Mouse (Mus musculus) intestine, postnatal 0 days (tissue): ENCODE data around the gene Fcgbp. TPM values are rescaled to one million over a fixed set of nuclear protein-coding genes. Genes with fewer than 3 reads are reported as not detected.

Experiments
- ATAC-seq: fragments of 200-750 bp; cut with Nextera tagmentation; 2 replicates; pipeline ENCODE4 v1.8.0; 2017; ENCODE audit warnings: mild to moderate bottlenecking, moderate TSS enrichment, moderate library complexity
- H3K27ac ChIP-seq: fragments of 300-500 bp; sonication (generic); 2 replicates; pipeline ENCODE4 v1.5.1; 2014; ENCODE audit warnings: mild to moderate bottlenecking, low read depth, low read length, moderate library complexity
- H3K27me3 ChIP-seq: fragments of 300-500 bp; sonication (generic); replicated peaks from 2 replicates; pipeline ENCODE4 v1.6.1; 2014; ENCODE audit warnings: low read length, mixed read lengths; ENCODE audit not compliant: control insufficient read depth, insufficient read depth
- H3K36me3 ChIP-seq: fragments of 300-500 bp; sonication (generic); 2 replicates; pipeline ENCODE4 v1.6.1; 2014; ENCODE audit warnings: mild to moderate bottlenecking, moderate library complexity; ENCODE audit not compliant: control insufficient read depth, insufficient read depth
- H3K4me1 ChIP-seq: fragments of 300-500 bp; sonication (generic); replicated peaks from 2 replicates; pipeline ENCODE4 v1.6.1; 2014; ENCODE audit warnings: antibody characterized with exemption, low read length, mixed read lengths; ENCODE audit not compliant: control insufficient read depth, insufficient read depth
- H3K4me2 ChIP-seq: fragments of 300-500 bp; sonication (generic); replicated peaks from 2 replicates; pipeline ENCODE4 v1.6.1; 2014; ENCODE audit warnings: low read depth, mild to moderate bottlenecking, moderate library complexity
- H3K4me3 ChIP-seq: fragments of 300-500 bp; sonication (generic); 2 replicates; pipeline ENCODE4 v1.5.1; 2014; ENCODE audit warnings: low read depth, low read length
- H3K9ac ChIP-seq: fragments of 300-500 bp; sonication (generic); 2 replicates; pipeline ENCODE4 v1.6.1; 2014; ENCODE audit warnings: mild to moderate bottlenecking, low read depth, low read length
- H3K9me3 ChIP-seq: fragments of 300-500 bp; sonication (generic); 2 replicates; pipeline ENCODE4 v1.6.1; 2016; ENCODE audit warnings: mixed run types; ENCODE audit not compliant: control insufficient read depth
- CTCF ChIP-seq: sonication (generic); IDR thresholded peaks from 2 replicates; pipeline ENCODE4 v1.5.1; 2016; ENCODE audit warnings: low read depth, mild to moderate bottlenecking, control low read depth, antibody characterized with exemption, moderate library complexity
- WGBS: fragments of 180-500 bp; shearing (Covaris S2); extraction: QIAGEN DNeasy Blood & Tissue Kit; methylation state at CpG from one replicate; pipeline ENCODE4 v1.1.7; 2014; 5-methylcytosine and 5-hydroxymethylcytosine counted together
- polyA plus RNA-seq: library from polyadenylated mRNA; unstranded; fragments of >200 nt; fragmentation: Nextera tagmentation; extraction: Ambion mirVana; gene quantifications from 2 replicates; pipeline ENCODE4 v1.2.1, GENCODE M21; 2015

Gene Fcgbp
- polyA plus RNA-seq, 1 experiment from 2014 or later = 444 TPM

GRCm38 (mm10) chr7:28059972-28060371 lies 11.1 kb upstream of the Fcgbp start:
- no peaks in the 10 kb centered on the region for H3K36me3 ChIP-seq
- no peak overlapping the region for H3K4me2 ChIP-seq
- no peak for ATAC-seq
- H3K4me1 ChIP-seq = 0 out of 2 replicates have a peak, but pooled peaks cover 5% of the 10 kb centered on the region
- no peak overlapping the region for H3K9ac ChIP-seq
- TF ChIP-seq CTCF = no peak
- H3K27ac ChIP-seq = no peak overlapping the region
- WGBS = 91% methylated on average over 1 of the region's 1 CpGs
- H3K27me3 ChIP-seq = no peaks in the 10 kb centered on the region
- H3K4me3 ChIP-seq = no peak overlapping the region
- no peaks in the 10 kb centered on the region for H3K9me3 ChIP-seq

GRCm38 (mm10) chr7:28068661-28069060 lies 2.4 kb upstream of the Fcgbp start:
- Histone ChIP-seq H3K27ac (no peak overlapping the region), H3K4me2 (no peak overlapping the region), H3K9ac (no peak overlapping the region), H3K27me3 (no peaks in the 10 kb centered on the region), H3K9me3 (no peaks in the 10 kb centered on the region), H3K4me3 (no peak overlapping the region), H3K4me1 (0 out of 2 replicates have a peak, but pooled peaks cover 3% of the 10 kb centered on the region), H3K36me3 (no peaks in the 10 kb centered on the region)
- no peak for ATAC-seq
- no peak for TF ChIP-seq CTCF
- 67% methylated on average over 3 of the region's 3 CpGs for WGBS

GRCm38 (mm10) chr7:28069546-28070172 lies 1.4 kb upstream of the Fcgbp start:
- Histone ChIP-seq H3K27ac (no peak overlapping the region), H3K27me3 (no peaks in the 10 kb centered on the region), H3K4me1 (0 out of 2 replicates have a peak, but pooled peaks cover 3% of the 10 kb centered on the region), H3K9ac (no peak overlapping the region), H3K4me3 (no peak overlapping the region), H3K4me2 (peak overlapping the region; percentile 40; the same call in 1 of the 2 replicates), H3K9me3 (no peaks in the 10 kb centered on the region), H3K36me3 (no peaks in the 10 kb centered on the region)
- ATAC-seq = no peak
- 32% methylated on average over 3 of the region's 3 CpGs for WGBS
- no peak for TF ChIP-seq CTCF

- Histone ChIP-seq H3K36me3 (no peaks in the 10 kb centered on the region), H3K27ac (no peak overlapping the region), H3K9me3 (no peaks in the 10 kb centered on the region), H3K4me2 (no peak overlapping the region), H3K4me3 (no peak overlapping the region), H3K27me3 (no peaks in the 10 kb centered on the region), H3K4me1 (no peaks in the 10 kb centered on the region), H3K9ac (no peak overlapping the region)
- 84% methylated on average over 7 of the region's 7 CpGs for WGBS
- no peak for TF ChIP-seq CTCF
- ATAC-seq = no peak
These were observed 13.2 kb downstream of the Fcgbp start for GRCm38 (mm10) chr7:28084215-28084614.

GRCm38 (mm10) chr7:28086236-28086635 lies 15.2 kb downstream of the Fcgbp start:
- Histone ChIP-seq H3K4me1 (no peaks in the 10 kb centered on the region), H3K4me3 (no peak overlapping the region), H3K4me2 (no peak overlapping the region), H3K27me3 (no peaks in the 10 kb centered on the region), H3K9ac (no peak overlapping the region), H3K9me3 (no peaks in the 10 kb centered on the region), H3K27ac (no peak overlapping the region), H3K36me3 (no peaks in the 10 kb centered on the region)
- WGBS = 82% methylated on average over 16 of the region's 16 CpGs
- no peak for ATAC-seq
- no peak for TF ChIP-seq CTCF

GRCm38 (mm10) chr7:28093541-28093940 lies 22.5 kb downstream of the Fcgbp start:
- H3K36me3 ChIP-seq = no peaks in the 10 kb centered on the region
- no peaks in the 10 kb centered on the region for H3K27me3 ChIP-seq
- no peak overlapping the region for H3K4me3 ChIP-seq
- no peak overlapping the region for H3K9ac ChIP-seq
- TF ChIP-seq CTCF = no peak
- no peaks in the 10 kb centered on the region for H3K4me1 ChIP-seq
- H3K27ac ChIP-seq = no peak overlapping the region
- no peak for ATAC-seq
- WGBS = 57% methylated on average over 11 of the region's 11 CpGs
- H3K4me2 ChIP-seq = no peak overlapping the region
- H3K9me3 ChIP-seq = no peaks in the 10 kb centered on the region
